Mouse (Mus musculus) spleen, adult 2 months (tissue): ENCODE measurements around the gene Tmem198. TPM values are rescaled to one million over a fixed set of nuclear protein-coding genes. Genes with fewer than 3 reads are reported as not detected.
A peak's percentile ranks its signal among the peaks of the same experiment; 100 is the strongest.

Source experiments
- DNase-seq, 2 experiments: peaks; one replicate each; pipeline versions ENCODE4 v3.0.0 to v3.0.0-alpha.2; 2012 to 2021; ENCODE audit warnings: low spot score in 2 of 2, low read depth in 1 of 2
- H3K27ac ChIP-seq: fragments of 200-500 bp; 2 replicates; pipeline ENCODE4 v1.5.1; 2012; ENCODE audit warnings: low read length, inconsistent platforms; ENCODE audit not compliant: insufficient read depth
- H3K27me3 ChIP-seq: fragments of 200-500 bp; 2 replicates; pipeline ENCODE4 v1.6.1; 2012; ENCODE audit warnings: mild to moderate bottlenecking, moderate library complexity, low read length, inconsistent platforms; ENCODE audit not compliant: control insufficient read depth, insufficient read depth
- H3K36me3 ChIP-seq: fragments of 200-500 bp; 2 replicates; pipeline ENCODE4 v1.6.1; 2012; ENCODE audit warnings: mild to moderate bottlenecking, low read length, inconsistent platforms; ENCODE audit not compliant: control insufficient read depth, insufficient read depth
- H3K4me1 ChIP-seq: fragments of 200-500 bp; 2 replicates; pipeline ENCODE4 v1.6.1; 2011; ENCODE audit warnings: inconsistent platforms; ENCODE audit not compliant: control insufficient read depth, insufficient read depth, insufficient read length
- H3K4me3 ChIP-seq: fragments of 200-500 bp; 2 replicates; pipeline ENCODE4 v1.5.1; 2011; ENCODE audit warnings: mild to moderate bottlenecking, inconsistent platforms; ENCODE audit not compliant: insufficient read depth, insufficient read length; ENCODE audit errors: extremely low read depth
- CTCF ChIP-seq: fragments of 200-500 bp; IDR thresholded peaks from 2 replicates; pipeline ENCODE4 v1.5.1; 2011; ENCODE audit warnings: mild to moderate bottlenecking, inconsistent platforms; ENCODE audit not compliant: insufficient read depth, insufficient read length, insufficient replicate concordance; ENCODE audit errors: extremely low read depth
- POLR2A ChIP-seq: fragments of 200-500 bp; IDR thresholded peaks from 2 replicates; pipeline ENCODE4 v1.6.1; 2011; ENCODE audit warnings: low read depth, low read length, inconsistent platforms
- WGBS: fragments of 180-500 bp; shearing (Covaris S2); methylation state at CpG from one replicate; pipeline ENCODE4 v1.1.7; 2018; 5-methylcytosine and 5-hydroxymethylcytosine counted together
- polyA plus RNA-seq: library from polyadenylated mRNA; depleted of rRNA; stranded (reverse); fragments of >200 nt; gene quantifications from 2 replicates; pipeline ENCODE4 v1.2.3, GENCODE M21; 2012

Tmem198 gene
- polyA plus RNA-seq, 1 experiment = 2.6 TPM

- Histone ChIP-seq H3K27me3 (peaks cover 19% of the 10 kb centered on the region; the same call in 1 of the 2 replicates), H3K27ac (no peak overlapping the region), H3K4me1 (peaks cover 3% of the 10 kb centered on the region; the same call in 1 of the 2 replicates), H3K4me3 (peak overlapping the region; percentile 52; the same call in 1 of the 2 replicates), H3K36me3 (no peaks in the 10 kb centered on the region)
- DNase-seq = no peak
- TF ChIP-seq CTCF (no peak), POLR2A (no peak)
- WGBS = 4% methylated on average over 13 of the region's 13 CpGs
Measured at GRCm38 (mm10) chr1:75487040-75487404, 7.7 kb downstream of the Tmem198 start.

DNA sequence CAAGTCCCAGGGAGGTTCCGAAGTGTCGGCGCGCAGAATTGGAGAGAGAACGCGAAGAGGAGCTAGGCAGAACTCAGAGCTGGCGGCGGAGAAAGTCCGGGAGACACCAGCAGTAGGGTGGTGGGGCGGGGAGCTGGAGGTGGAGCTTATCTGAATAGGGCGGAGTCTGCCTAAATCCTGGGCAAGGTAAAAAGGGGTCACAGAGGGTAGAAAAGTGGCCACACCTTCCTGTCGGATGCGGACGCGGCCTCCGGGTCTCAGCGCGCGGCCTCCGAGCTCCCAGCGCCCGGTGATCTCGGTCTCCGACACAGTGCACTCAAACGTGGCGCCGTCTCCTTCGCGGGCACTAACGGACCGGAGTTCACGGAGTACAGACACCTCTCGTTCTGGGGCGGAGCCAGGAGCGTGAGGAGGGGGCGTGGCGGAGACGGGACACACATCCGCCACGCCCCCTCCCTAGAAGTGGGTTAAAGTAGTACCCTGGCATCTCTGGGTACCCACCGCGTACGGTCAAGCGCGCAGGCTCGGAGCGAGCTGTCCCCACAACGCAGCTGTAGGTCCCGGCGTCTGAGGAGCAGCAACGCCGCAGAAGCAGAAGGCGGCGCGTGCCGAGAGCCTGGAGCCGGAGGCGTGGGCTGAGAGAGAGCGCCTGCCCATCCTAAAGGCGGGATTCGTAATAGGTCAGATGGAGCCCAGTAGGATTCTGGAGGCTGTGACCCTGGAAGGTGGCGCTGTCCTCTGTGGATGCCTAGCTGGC, 8.3 kb downstream of the Tmem198 start:
- peak in 1 of 2 experiments; percentile 44 for DNase-seq
- H3K27me3 ChIP-seq = peaks cover 19% of the 10 kb centered on the region; the same call in 1 of the 2 replicates
- no peak overlapping the region for H3K27ac ChIP-seq
- TF ChIP-seq POLR2A (no peak), CTCF (no peak)
- no peaks in the 10 kb centered on the region for H3K36me3 ChIP-seq
- peaks cover 3% of the 10 kb centered on the region; the same call in 1 of the 2 replicates for H3K4me1 ChIP-seq
- 4% methylated on average over 62 of the region's 62 CpGs for WGBS
- H3K4me3 ChIP-seq = peak overlapping the region; percentile 52

GRCm38 (mm10) chr1:75490785-75491551, 11.6 kb downstream of the Tmem198 start:
- Histone ChIP-seq H3K27ac (no peak overlapping the region), H3K27me3 (peaks cover 12% of the 10 kb centered on the region; the same call in 1 of the 2 replicates), H3K4me1 (peaks cover 3% of the 10 kb centered on the region; the same call in 1 of the 2 replicates), H3K36me3 (no peaks in the 10 kb centered on the region), H3K4me3 (no peak overlapping the region)
- WGBS = 93% methylated on average over 34 of the region's 34 CpGs
- no peak for DNase-seq
- TF ChIP-seq CTCF = no peak
- no peak for TF ChIP-seq POLR2A

- WGBS = 84% methylated on average over 24 of the region's 24 CpGs
- no peaks in the 10 kb centered on the region for H3K36me3 ChIP-seq
- H3K4me1 ChIP-seq = no peaks in the 10 kb centered on the region
- H3K27me3 ChIP-seq = 0 out of 2 replicates have a peak, but pooled peaks cover 2% of the 10 kb centered on the region
- no peak for TF ChIP-seq POLR2A
- no peak overlapping the region for H3K4me3 ChIP-seq
- no peak overlapping the region for H3K27ac ChIP-seq
- no peak for DNase-seq
Measured at GRCm38 (mm10) chr1:75492579-75493170, 13.3 kb downstream of the Tmem198 start.

DNA sequence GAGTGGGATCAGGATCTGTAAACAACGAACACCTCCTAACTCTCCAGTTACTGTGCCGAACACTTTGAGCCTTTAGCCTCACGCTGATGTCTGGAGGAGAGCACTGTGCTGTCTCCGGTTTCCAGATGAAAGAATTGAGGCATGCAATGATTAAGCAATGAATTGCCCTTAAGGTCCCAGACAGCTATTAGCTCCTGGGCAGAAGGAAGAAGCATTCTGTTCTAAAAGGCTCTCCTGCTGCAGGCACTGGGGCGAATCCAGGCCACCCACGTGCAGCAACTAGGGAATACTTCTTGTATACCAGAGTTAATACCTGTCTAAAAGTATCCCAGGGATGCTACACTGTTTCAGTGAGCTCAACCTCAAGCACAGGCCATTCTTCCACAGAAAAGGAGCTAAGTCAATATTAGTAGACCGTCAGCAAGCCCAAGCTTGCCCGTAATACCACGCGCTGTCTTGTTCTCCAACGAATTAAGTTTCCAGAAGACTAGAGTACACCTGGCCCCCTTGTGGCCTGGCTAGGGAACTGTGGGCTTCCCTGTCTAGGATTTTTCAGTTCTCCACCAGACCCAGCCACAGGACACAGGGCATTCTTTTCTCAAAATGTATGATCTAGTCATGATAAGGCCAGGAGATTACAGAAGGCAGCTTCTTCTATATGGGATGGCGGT, 15.7 kb downstream of the Tmem198 start:
- no peaks in the 10 kb centered on the region for H3K4me1 ChIP-seq

DNA sequence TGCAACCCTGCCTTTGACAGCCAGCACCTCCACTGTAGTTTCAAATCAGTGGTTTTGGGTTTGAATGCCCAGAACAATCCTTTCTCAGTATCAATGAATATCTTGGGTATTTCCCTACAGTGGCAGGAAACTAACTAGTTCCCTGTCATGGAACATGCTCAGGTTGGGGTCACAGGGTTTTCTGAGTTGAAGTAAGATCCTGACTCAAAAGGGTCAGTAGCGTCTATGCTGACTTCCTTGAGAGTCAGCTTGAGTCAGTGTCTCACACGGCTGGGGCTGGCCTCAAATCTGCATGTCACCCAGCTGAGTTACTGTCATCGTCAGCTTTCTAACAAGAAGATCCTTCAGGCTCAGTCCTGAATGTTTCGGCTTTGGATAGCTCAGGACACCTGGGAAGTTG, 19.6 kb downstream of the Tmem198 start:
- DNase-seq = no peak
- no peaks in the 10 kb centered on the region for H3K27me3 ChIP-seq
- WGBS = 82% methylated on average over 4 of the region's 4 CpGs
- no peak overlapping the region for H3K4me3 ChIP-seq
- no peaks in the 10 kb centered on the region for H3K36me3 ChIP-seq
- H3K4me1 ChIP-seq = no peaks in the 10 kb centered on the region
- H3K27ac ChIP-seq = no peak overlapping the region
- TF ChIP-seq CTCF = no peak
- TF ChIP-seq POLR2A = no peak

More for the DNA sequence above, 15.7 kb downstream of the Tmem198 start:
- Histone ChIP-seq H3K27ac (no peak overlapping the region), H3K4me3 (no peak overlapping the region), H3K27me3 (no peaks in the 10 kb centered on the region), H3K36me3 (no peaks in the 10 kb centered on the region)
- peak; percentile 52; the same call in 1 of the 2 replicates for TF ChIP-seq CTCF
- no peak for TF ChIP-seq POLR2A
- WGBS = 69% methylated on average over 12 of the region's 12 CpGs
- no peak for DNase-seq
